Comparison of ENCODE assay signal across 12 mouse cellular contexts in genomic region chr19:44458696-44459095, GRCm38 (mm10). TPM values are rescaled to one million over a fixed set of nuclear protein-coding genes. Genes with fewer than 3 reads are reported as not detected.
DNase-seq lines count a peak whose midpoint lies in the region; ATAC-seq and TF ChIP-seq lines count a peak whose summit lies in the region.
"Had no signal": no experiment of that assay in that cellular context is flagged by ENCODE, and none has a peak within 500 bp of the region (broad histone marks: within the 10 kb centered on the region; RNA-seq: fewer than 3 reads in every experiment).

No protein-coding gene starts in this region.

- DNase-seq in adrenal gland, adult 2 months = peak; percentile 56
- DNase-seq in adrenal gland, postnatal 4 days (ENCODE audit: low spot score in 2 of 2) = no peak
- peak; percentile 3 to 18 for DNase-seq in left cerebral cortex, postnatal 14 days (ENCODE audit: low spot score in 2 of 2)
- no peak for DNase-seq in left cerebral cortex, adult 18-20 months (ENCODE audit: low spot score in 2 of 2)
- peak; percentile 83 for DNase-seq in gastrocnemius, adult 2 months
- peak; percentile 60 for DNase-seq in lung, postnatal 10 days
- no peak for DNase-seq in left cerebral cortex, postnatal 4 days

- peak overlapping the region; percentile 87 for H3K27ac ChIP-seq in gastrocnemius, adult 2 months
- H3K27ac ChIP-seq: embryonic facial prominence, embryonic 15.5 days; hindbrain, embryonic 15.5 days; liver, embryonic 14.5 days; stomach, embryonic 15.5 days had no signal

- intact Hi-C loops in left cerebral cortex, postnatal 14 days (cut with DNase I) = no loop called here
- intact Hi-C loops in gastrocnemius, adult 2 months (cut with DNase I) = no loop called here
- intact Hi-C loops in left cerebral cortex, postnatal 4 days (cut with DNase I) = no loop called here

- H3K4me3 ChIP-seq in gastrocnemius, adult 2 months = no peak overlapping the region
- H3K4me3 ChIP-seq: embryonic facial prominence, embryonic 15.5 days; hindbrain, embryonic 15.5 days; stomach, embryonic 15.5 days had no signal

- no peak for TF ChIP-seq CTCF in gastrocnemius, adult 2 months (IDR thresholded peaks at IDR 0.05)

- ATAC-seq in CD4-positive, CD25-positive, alpha-beta regulatory T cell, adult 4 months = no peak

RNA-seq across cellular contexts. Expression of gene Wnt8b, which starts 34.6 kb away (rescaled TPM):
- total RNA-seq in adrenal gland, adult 2 months (2021) = under 1 TPM; 0.12 to 0.17 TPM
- polyA plus RNA-seq in adrenal gland, adult 2 months (2012; rRNA removed) = 0.02 and 0.11 TPM in 2 replicates
- under 1 TPM; 0.08 to 0.14 TPM for total RNA-seq in adrenal gland, postnatal 4 days (2021)
- total RNA-seq in left cerebral cortex, postnatal 14 days (2021) = not detected
- under 1 TPM in 1 of 2 experiments, not detected in 1; 0.16 TPM for total RNA-seq in left cerebral cortex, adult 18-20 months (2021)
- total RNA-seq in gastrocnemius, adult 2 months (2021) = not detected
- under 1 TPM in 1 of 2 experiments, not detected in 1; 0.14 TPM for total RNA-seq in left cerebral cortex, postnatal 4 days (2021)
- polyA plus RNA-seq in CD4-positive, CD25-positive, alpha-beta regulatory T cell, adult 4 months (2017; shearing (Covaris generic)) = not detected
- polyA plus RNA-seq: embryonic facial prominence, embryonic 15.5 days; liver, embryonic 14.5 days had no signal

RNA-seq across cellular contexts. Expression of gene Scd1, which starts 51.0 kb away (rescaled TPM):
- 1,000 to 10,000 TPM; 1,012 to 3,370 TPM for total RNA-seq in adrenal gland, adult 2 months (2021)
- 10,217 and 11,584 TPM in 2 replicates for polyA plus RNA-seq in adrenal gland, adult 2 months (2012; rRNA removed)
- 100 to 1,000 TPM; 121 to 159 TPM for total RNA-seq in adrenal gland, postnatal 4 days (2021)
- 100 to 1,000 TPM; 130 to 138 TPM for total RNA-seq in left cerebral cortex, postnatal 14 days (2021)
- 100 to 1,000 TPM; 126 to 146 TPM for total RNA-seq in left cerebral cortex, adult 18-20 months (2021)
- total RNA-seq in gastrocnemius, adult 2 months (2021) = 10 to 100 TPM; 10.9 to 33.9 TPM
- 100 to 1,000 TPM in 1 of 2 experiments, 10 to 100 TPM in 1; 89.1 to 102 TPM for total RNA-seq in left cerebral cortex, postnatal 4 days (2021)
- polyA plus RNA-seq in CD4-positive, CD25-positive, alpha-beta regulatory T cell, adult 4 months (2017; shearing (Covaris generic)) = 1 to 10 TPM in 1 of 2 experiments, not detected in 1; 3.2 TPM

Comparison
In these comparisons a context has a peak if more than half of its experiments do, and no peak if none do; other contexts are left out.
1. DNase-seq: peak in adrenal gland, adult 2 months (single experiment), left cerebral cortex, postnatal 14 days (2 of 2), gastrocnemius, adult 2 months (single experiment) and lung, postnatal 10 days (single experiment); none in adrenal gland, postnatal 4 days (0 of 2), left cerebral cortex, adult 18-20 months (0 of 2) and left cerebral cortex, postnatal 4 days (single experiment).
2. RNA of gene Scd1, which starts 51.0 kb away (total RNA-seq): 1,012 to 3,370 TPM in adrenal gland, adult 2 months; 121 to 159 TPM in adrenal gland, postnatal 4 days, 126 to 146 TPM in left cerebral cortex, adult 18-20 months, 130 to 138 TPM in left cerebral cortex, postnatal 14 days, 89.1 to 102 TPM in left cerebral cortex, postnatal 4 days and 10.9 to 33.9 TPM in gastrocnemius, adult 2 months; every median in the first group is over 4 times any median in the second.